Mouse (Mus musculus): ENCODE results near the gene Treml1. TPM values are rescaled to one million over a fixed set of nuclear protein-coding genes. Genes with fewer than 3 reads are reported as not detected.
"Not testable (repeated sequence)": the region's sequence is repeated elsewhere in the genome, so short reads cannot be mapped to it uniquely, and the experiment has no call there.

Gene Treml1
- polyA plus RNA-seq, 1 experiment from 2014 or later: 0.53 TPM

GRCm38 (mm10) chr17:48347287-48347686 lies 12.4 kb upstream of the Treml1 start:
- 70% methylated on average over 2 of the region's 2 CpGs for WGBS

GRCm38 (mm10) chr17:48350681-48351193 lies 9.0 kb upstream of the Treml1 start:
- Histone ChIP-seq H3K27me3 (ENCODE audit: control insufficient read depth, insufficient read depth, low read length) (no peaks in the 10 kb centered on the region), H3K4me3 (replicated peaks; ENCODE audit: low read length) (no peak overlapping the region), H3K36me3 (ENCODE audit: control insufficient read depth, insufficient read depth, low read length) (no peaks in the 10 kb centered on the region), H3K27ac (ENCODE audit: low read length) (no peak overlapping the region), H3K4me2 (ENCODE audit: low read depth, low read length) (no peak overlapping the region), H3K9me3 (replicated peaks; ENCODE audit: control insufficient read depth, low read length) (no peaks in the 10 kb centered on the region), H3K9ac (ENCODE audit: low read length) (no peak overlapping the region), H3K4me1 (ENCODE audit: control insufficient read depth, insufficient read depth, low read length) (no peaks in the 10 kb centered on the region)
- 65% methylated on average over 5 of the region's 5 CpGs for WGBS
- ATAC-seq (ENCODE audit: insufficient read depth, low FRiP score): no peak

More at GRCm38 (mm10) chr17:48347287-48347686, 12.4 kb upstream of the Treml1 start:
- H3K9ac ChIP-seq (ENCODE audit: low read length): no peak overlapping the region
- no peak for ATAC-seq (ENCODE audit: insufficient read depth, low FRiP score)
- H3K4me3 ChIP-seq (replicated peaks; ENCODE audit: low read length): no peak overlapping the region
- no peaks in the 10 kb centered on the region for H3K36me3 ChIP-seq (ENCODE audit: control insufficient read depth, insufficient read depth, low read length)
- no peak overlapping the region for H3K27ac ChIP-seq (ENCODE audit: low read length)
- H3K27me3 ChIP-seq (ENCODE audit: control insufficient read depth, insufficient read depth, low read length): no peaks in the 10 kb centered on the region
- H3K9me3 ChIP-seq (replicated peaks; ENCODE audit: control insufficient read depth, low read length): no peaks in the 10 kb centered on the region
- H3K4me2 ChIP-seq (ENCODE audit: low read depth, low read length): no peak overlapping the region
- H3K4me1 ChIP-seq (ENCODE audit: control insufficient read depth, insufficient read depth, low read length): no peaks in the 10 kb centered on the region

- not testable (repeated sequence) for H3K27me3 ChIP-seq (ENCODE audit: control insufficient read depth, insufficient read depth, low read length); H3K9ac ChIP-seq (ENCODE audit: low read length); H3K4me2 ChIP-seq (ENCODE audit: low read depth, low read length); ATAC-seq (ENCODE audit: insufficient read depth, low FRiP score); H3K27ac ChIP-seq (ENCODE audit: low read length); H3K4me1 ChIP-seq (ENCODE audit: control insufficient read depth, insufficient read depth, low read length); H3K4me3 ChIP-seq (replicated peaks; ENCODE audit: low read length); H3K36me3 ChIP-seq (ENCODE audit: control insufficient read depth, insufficient read depth, low read length); H3K9me3 ChIP-seq (replicated peaks; ENCODE audit: control insufficient read depth, low read length)
- WGBS: 77% methylated on average over 7 of the region's 7 CpGs
These were observed 6.7 kb upstream of the Treml1 start for GRCm38 (mm10) chr17:48352976-48353375.

GRCm38 (mm10) chr17:48355822-48356221 lies 3.9 kb upstream of the Treml1 start:
- Histone ChIP-seq H3K27ac (ENCODE audit: low read length) (no peak overlapping the region), H3K4me2 (ENCODE audit: low read depth, low read length) (no peak overlapping the region), H3K4me3 (replicated peaks; ENCODE audit: low read length) (no peak overlapping the region), H3K36me3 (ENCODE audit: control insufficient read depth, insufficient read depth, low read length) (no peaks in the 10 kb centered on the region), H3K4me1 (ENCODE audit: control insufficient read depth, insufficient read depth, low read length) (no peaks in the 10 kb centered on the region), H3K9ac (ENCODE audit: low read length) (no peak overlapping the region), H3K27me3 (ENCODE audit: control insufficient read depth, insufficient read depth, low read length) (no peaks in the 10 kb centered on the region), H3K9me3 (replicated peaks; ENCODE audit: control insufficient read depth, low read length) (no peaks in the 10 kb centered on the region)
- ATAC-seq (ENCODE audit: insufficient read depth, low FRiP score): no peak
- whole genome bisulfite sequencing: 89% methylated on average over 3 of the region's 3 CpGs

- H3K9me3 ChIP-seq (replicated peaks; ENCODE audit: control insufficient read depth, low read length): no peaks in the 10 kb centered on the region
- no peaks in the 10 kb centered on the region for H3K36me3 ChIP-seq (ENCODE audit: control insufficient read depth, insufficient read depth, low read length)
- H3K27ac ChIP-seq (ENCODE audit: low read length): no peak overlapping the region
- H3K4me3 ChIP-seq (replicated peaks; ENCODE audit: low read length): no peak overlapping the region
- WGBS: 45% methylated on average over 2 of the region's 2 CpGs
- no peak for ATAC-seq (ENCODE audit: insufficient read depth, low FRiP score)
- H3K9ac ChIP-seq (ENCODE audit: low read length): no peak overlapping the region
- 0 out of 2 replicates have a peak, but pooled peaks cover 2% of the 10 kb centered on the region for H3K4me1 ChIP-seq (ENCODE audit: control insufficient read depth, insufficient read depth, low read length)
- no peak overlapping the region for H3K4me2 ChIP-seq (ENCODE audit: low read depth, low read length)
- no peaks in the 10 kb centered on the region for H3K27me3 ChIP-seq (ENCODE audit: control insufficient read depth, insufficient read depth, low read length)
These were observed 1.8 kb upstream of the Treml1 start for GRCm38 (mm10) chr17:48357892-48358291.

- 62% methylated on average over 4 of the region's 4 CpGs for WGBS
- H3K4me2 ChIP-seq (ENCODE audit: low read depth, low read length): no peak overlapping the region
- H3K9me3 ChIP-seq (replicated peaks; ENCODE audit: control insufficient read depth, low read length): no peaks in the 10 kb centered on the region
- no peak overlapping the region for H3K27ac ChIP-seq (ENCODE audit: low read length)
- H3K4me1 ChIP-seq (ENCODE audit: control insufficient read depth, insufficient read depth, low read length): 0 out of 2 replicates have a peak, but pooled peaks cover 3% of the 10 kb centered on the region
- ATAC-seq (ENCODE audit: insufficient read depth, low FRiP score): no peak
- no peaks in the 10 kb centered on the region for H3K27me3 ChIP-seq (ENCODE audit: control insufficient read depth, insufficient read depth, low read length)
- H3K9ac ChIP-seq (ENCODE audit: low read length): no peak overlapping the region
- no peaks in the 10 kb centered on the region for H3K36me3 ChIP-seq (ENCODE audit: control insufficient read depth, insufficient read depth, low read length)
- no peak overlapping the region for H3K4me3 ChIP-seq (replicated peaks; ENCODE audit: low read length)
These were observed 746 bp downstream of the Treml1 start for GRCm38 (mm10) chr17:48360462-48360861.

- Histone ChIP-seq H3K4me1 (ENCODE audit: control insufficient read depth, insufficient read depth, low read length) (0 out of 2 replicates have a peak, but pooled peaks cover 3% of the 10 kb centered on the region), H3K9ac (ENCODE audit: low read length) (no peak overlapping the region), H3K36me3 (ENCODE audit: control insufficient read depth, insufficient read depth, low read length) (no peaks in the 10 kb centered on the region), H3K4me3 (replicated peaks; ENCODE audit: low read length) (no peak overlapping the region), H3K27ac (ENCODE audit: low read length) (no peak overlapping the region), H3K27me3 (ENCODE audit: control insufficient read depth, insufficient read depth, low read length) (no peaks in the 10 kb centered on the region), H3K4me2 (ENCODE audit: low read depth, low read length) (no peak overlapping the region), H3K9me3 (replicated peaks; ENCODE audit: control insufficient read depth, low read length) (no peaks in the 10 kb centered on the region)
- ATAC-seq (ENCODE audit: insufficient read depth, low FRiP score): no peak
- WGBS: 50% methylated on average over 3 of the region's 3 CpGs
These were observed 2.6 kb downstream of the Treml1 start for GRCm38 (mm10) chr17:48362346-48362745.

- no peaks in the 10 kb centered on the region for H3K27me3 ChIP-seq (ENCODE audit: control insufficient read depth, insufficient read depth, low read length)
- H3K4me2 ChIP-seq (ENCODE audit: low read depth, low read length): no peak overlapping the region
- ATAC-seq (ENCODE audit: insufficient read depth, low FRiP score): no peak
- no peaks in the 10 kb centered on the region for H3K36me3 ChIP-seq (ENCODE audit: control insufficient read depth, insufficient read depth, low read length)
- no peak overlapping the region for H3K9ac ChIP-seq (ENCODE audit: low read length)
- H3K4me3 ChIP-seq (replicated peaks; ENCODE audit: low read length): no peak overlapping the region
- H3K4me1 ChIP-seq (ENCODE audit: control insufficient read depth, insufficient read depth, low read length): 0 out of 2 replicates have a peak, but pooled peaks cover 3% of the 10 kb centered on the region
- no peaks in the 10 kb centered on the region for H3K9me3 ChIP-seq (replicated peaks; ENCODE audit: control insufficient read depth, low read length)
- 76% methylated on average over 8 of the region's 8 CpGs for WGBS
- H3K27ac ChIP-seq (ENCODE audit: low read length): no peak overlapping the region
These were observed 3.2 kb downstream of the Treml1 start for GRCm38 (mm10) chr17:48362966-48363365.

- ATAC-seq (ENCODE audit: insufficient read depth, low FRiP score): no peak
- Histone ChIP-seq H3K36me3 (ENCODE audit: control insufficient read depth, insufficient read depth, low read length) (no peaks in the 10 kb centered on the region), H3K4me1 (ENCODE audit: control insufficient read depth, insufficient read depth, low read length) (0 out of 2 replicates have a peak, but pooled peaks cover 3% of the 10 kb centered on the region), H3K9ac (ENCODE audit: low read length) (no peak overlapping the region), H3K27ac (ENCODE audit: low read length) (no peak overlapping the region), H3K27me3 (ENCODE audit: control insufficient read depth, insufficient read depth, low read length) (no peaks in the 10 kb centered on the region), H3K9me3 (replicated peaks; ENCODE audit: control insufficient read depth, low read length) (no peaks in the 10 kb centered on the region), H3K4me3 (replicated peaks; ENCODE audit: low read length) (no peak overlapping the region), H3K4me2 (ENCODE audit: low read depth, low read length) (no peak overlapping the region)
- 68% methylated on average over 6 of the region's 6 CpGs for WGBS
These were observed 3.8 kb downstream of the Treml1 start for GRCm38 (mm10) chr17:48363421-48363965.

Data from stomach, embryonic 16.5 days (tissue).